Mouse (Mus musculus) CH12.LX (cell line): ENCODE data around the gene Nthl1. TPM values are rescaled to one million over a fixed set of nuclear protein-coding genes. Genes with fewer than 3 reads are reported as not detected.
"Not testable (repeated sequence)": the region's sequence is repeated elsewhere in the genome, so short reads cannot be mapped to it uniquely, and the experiment has no call there.

Experiments
- DNase-seq: peaks from one replicate; pipeline ENCODE4 v3.0.0-alpha.2; 2013; ENCODE audit errors: extremely low read depth
- H3K27ac ChIP-seq: 2 replicates; pipeline ENCODE4 v1.5.1; 2012; ENCODE audit warnings: low read depth, mild to moderate bottlenecking, control low read depth, moderate library complexity; ENCODE audit not compliant: insufficient read depth
- H3K27me3 ChIP-seq: replicated peaks from 2 replicates; pipeline ENCODE3; 2012; ENCODE audit warnings: inconsistent platforms
- H3K36me3 ChIP-seq, 2 experiments: replicated peaks in 1 of 2; 2 replicates each; pipeline versions ENCODE3 to v1.6.1; 2012; ENCODE audit warnings: inconsistent platforms in 1 of 2, low read length in 1 of 2, mild to moderate bottlenecking in 1 of 2, mixed read lengths in 1 of 2, moderate library complexity in 1 of 2; ENCODE audit not compliant: control insufficient read depth in 1 of 2, insufficient read depth in 1 of 2
- H3K4me1 ChIP-seq, 2 experiments: 2 replicates each; pipeline ENCODE4 v1.6.1; 2012; ENCODE audit warnings: inconsistent platforms in 1 of 2, moderate library complexity in 1 of 2; ENCODE audit not compliant: insufficient read depth in 2 of 2, control insufficient read depth in 1 of 2
- H3K4me2 ChIP-seq: 2 replicates; pipeline ENCODE4 v1.6.1; 2012; ENCODE audit warnings: low read depth, mild to moderate bottlenecking, control low read depth; ENCODE audit not compliant: poor library complexity, insufficient read depth, severe bottlenecking
- H3K4me3 ChIP-seq, 3 experiments: fragments of 150-350 bp in 1 of 3; sonication (generic) in 1 of 3; replicated peaks in 1 of 3; 2 replicates each; pipeline versions ENCODE3 to v1.5.1; 2011 to 2012; ENCODE audit warnings: low read depth in 2 of 3, low read length in 2 of 3, mild to moderate bottlenecking in 2 of 3, moderate library complexity in 2 of 3, control low read depth in 1 of 3, improper control_type of control experiment in 1 of 3, inconsistent platforms in 1 of 3, mixed read lengths in 1 of 3; ENCODE audit not compliant: poor library complexity in 1 of 3
- H3K79me2 ChIP-seq: replicated peaks from 2 replicates; pipeline ENCODE4 v1.6.1; 2012; ENCODE audit warnings: mild to moderate bottlenecking, moderate library complexity; ENCODE audit not compliant: control insufficient read depth, poor library complexity, insufficient read depth, severe bottlenecking; ENCODE audit errors: extremely low read depth
- H3K9ac ChIP-seq: 2 replicates; pipeline ENCODE4 v1.6.1; 2012; ENCODE audit warnings: low read depth, mild to moderate bottlenecking, control low read depth, moderate library complexity; ENCODE audit not compliant: insufficient read depth
- H3K9me3 ChIP-seq: replicated peaks from 2 replicates; pipeline ENCODE3; 2012; ENCODE audit warnings: low read length, inconsistent platforms, mixed read lengths
- CTCF ChIP-seq, 2 experiments: IDR thresholded peaks in 1 of 2; conservative IDR thresholded peaks in 1 of 2; 2 replicates each; pipeline ENCODE4 v1.5.1; 2011 to 2012; ENCODE audit warnings: low read depth in 2 of 2, low read length in 2 of 2, improper control_type of control experiment in 1 of 2, inconsistent platforms in 1 of 2, mild to moderate bottlenecking in 1 of 2, moderate library complexity in 1 of 2
- HCFC1 ChIP-seq: IDR thresholded peaks from 2 replicates; pipeline ENCODE4 v1.6.1; 2012; ENCODE audit warnings: low read depth, mild to moderate bottlenecking, inconsistent platforms, low read length, improper control_type of control experiment
- IRF4 ChIP-seq: IDR thresholded peaks from 2 replicates; pipeline ENCODE4 v1.6.1; 2014; ENCODE audit warnings: low read depth, mild to moderate bottlenecking, inconsistent platforms, low read length, improper control_type of control experiment
- JUN ChIP-seq: IDR thresholded peaks from 2 replicates; pipeline ENCODE4 v1.6.1; 2011; ENCODE audit warnings: low read depth, mild to moderate bottlenecking, low read length, improper control_type of control experiment, moderate library complexity; ENCODE audit not compliant: insufficient read depth
- JUND ChIP-seq: conservative IDR thresholded peaks from 2 replicates; pipeline ENCODE4 v1.6.1; 2011; ENCODE audit warnings: low read depth, low read length, improper control_type of control experiment
- KAT2A ChIP-seq: IDR thresholded peaks from 2 replicates; pipeline ENCODE4 v1.6.1; 2012; ENCODE audit warnings: low read length, improper control_type of control experiment, inconsistent platforms; ENCODE audit not compliant: insufficient replicate concordance
- MAFK ChIP-seq: IDR thresholded peaks from 2 replicates; pipeline ENCODE4 v1.6.1; 2011; ENCODE audit warnings: low read length, improper control_type of control experiment; ENCODE audit not compliant: insufficient replicate concordance
- MAX ChIP-seq: IDR thresholded peaks from 2 replicates; pipeline ENCODE4 v1.6.1; 2011; ENCODE audit warnings: low read length, improper control_type of control experiment
- MAZ ChIP-seq: IDR thresholded peaks from 2 replicates; pipeline ENCODE4 v1.6.1; 2012; ENCODE audit warnings: low read depth, mild to moderate bottlenecking, inconsistent platforms, low read length, improper control_type of control experiment, moderate library complexity
- MEF2A ChIP-seq: IDR thresholded peaks from 2 replicates; pipeline ENCODE4 v1.6.1; 2014; ENCODE audit warnings: low read depth, mild to moderate bottlenecking, inconsistent platforms, low read length, improper control_type of control experiment, borderline replicate concordance
- MXI1 ChIP-seq: IDR thresholded peaks from 2 replicates; pipeline ENCODE4 v1.6.1; 2011; ENCODE audit warnings: mild to moderate bottlenecking, low read depth, low read length, improper control_type of control experiment
- MYC ChIP-seq: IDR thresholded peaks from 2 replicates; pipeline ENCODE4 v1.6.1; 2011; ENCODE audit warnings: low read depth, mild to moderate bottlenecking, improper control_type of control experiment, low read length
- NELFE ChIP-seq: IDR thresholded peaks from 2 replicates; pipeline ENCODE4 v1.6.1; 2011; ENCODE audit warnings: low read depth, low read length, improper control_type of control experiment
- POLR2AphosphoS2 ChIP-seq: IDR thresholded peaks from 2 replicates; pipeline ENCODE4 v1.6.1; 2011; ENCODE audit warnings: low read depth, low read length, improper control_type of control experiment
- RAD21 ChIP-seq: IDR thresholded peaks from 2 replicates; pipeline ENCODE4 v1.6.1; 2011; ENCODE audit warnings: low read depth, mild to moderate bottlenecking, low read length, improper control_type of control experiment, moderate library complexity
- SIN3A ChIP-seq: IDR thresholded peaks from 2 replicates; pipeline ENCODE4 v1.6.1; 2012; ENCODE audit warnings: low read length, improper control_type of control experiment, inconsistent platforms
- SMC3 ChIP-seq: IDR thresholded peaks from 2 replicates; pipeline ENCODE4 v1.6.1; 2011; ENCODE audit warnings: low read depth, low read length, improper control_type of control experiment
- TBP ChIP-seq: conservative IDR thresholded peaks from 2 replicates; pipeline ENCODE4 v1.6.1; 2011; ENCODE audit warnings: low read depth, low read length, improper control_type of control experiment
- TCF12 ChIP-seq: IDR thresholded peaks from 2 replicates; pipeline ENCODE4 v1.6.1; 2014; ENCODE audit warnings: low read depth, mild to moderate bottlenecking, inconsistent platforms, low read length, improper control_type of control experiment
- ZC3H11A ChIP-seq: IDR thresholded peaks from 2 replicates; pipeline ENCODE4 v1.6.1; 2012; ENCODE audit warnings: low read depth, mild to moderate bottlenecking, inconsistent platforms, low read length, improper control_type of control experiment
- ZKSCAN1 ChIP-seq: IDR thresholded peaks from 2 replicates; pipeline ENCODE4 v1.6.1; 2012; ENCODE audit warnings: low read depth, inconsistent platforms, low read length, improper control_type of control experiment, borderline replicate concordance
- ZMIZ1 ChIP-seq: IDR thresholded peaks from 2 replicates; pipeline ENCODE4 v1.6.1; 2012; ENCODE audit warnings: low read depth, mild to moderate bottlenecking, inconsistent platforms, low read length, improper control_type of control experiment
- ZNF384 ChIP-seq: IDR thresholded peaks from 2 replicates; pipeline ENCODE4 v1.6.1; 2012; ENCODE audit warnings: low read depth, low read length, improper control_type of control experiment, inconsistent platforms
- dilution Hi-C: fragments of 300-500 bp; cut with MboI; formaldehyde crosslinking; loops from 2 replicates; pipeline ENCODE4 v1.14.3; 2020; ENCODE audit warnings: low sequenced_read_pairs; ENCODE audit not compliant: extremely low pct_unique_long_range_greater_than_20kb, extremely low pct_ligation_motif_present
- in situ Hi-C: fragments of 300-500 bp; cut with MboI; formaldehyde crosslinking; loops from 3 replicates; pipeline ENCODE4 v1.14.3; 2019; ENCODE audit warnings: low sequenced_read_pairs, low pct_ligation_motif_present, low pct_unique_long_range_greater_than_20kb, mixed read lengths
- polyA plus RNA-seq: library from polyadenylated mRNA; unstranded; fragments of >175 nt; gene quantifications from 2 replicates; pipeline ENCODE4 v1.2.1, GENCODE M21; 2012; ENCODE audit warnings: low read depth; ENCODE audit not compliant: insufficient read length
- total RNA-seq, 2 experiments: library from RNA; depleted of rRNA; stranded (reverse); fragments of 300-350 nt in 1 of 2; fragments of >200 nt in 1 of 2; gene quantifications; 2 replicates each; pipeline ENCODE4 v1.2.3; 2012 to 2014

Nthl1 gene
- total and polyA plus RNA-seq, 3 experiments, result 20.1 to 24.0 (median 20.4) TPM

DNA sequence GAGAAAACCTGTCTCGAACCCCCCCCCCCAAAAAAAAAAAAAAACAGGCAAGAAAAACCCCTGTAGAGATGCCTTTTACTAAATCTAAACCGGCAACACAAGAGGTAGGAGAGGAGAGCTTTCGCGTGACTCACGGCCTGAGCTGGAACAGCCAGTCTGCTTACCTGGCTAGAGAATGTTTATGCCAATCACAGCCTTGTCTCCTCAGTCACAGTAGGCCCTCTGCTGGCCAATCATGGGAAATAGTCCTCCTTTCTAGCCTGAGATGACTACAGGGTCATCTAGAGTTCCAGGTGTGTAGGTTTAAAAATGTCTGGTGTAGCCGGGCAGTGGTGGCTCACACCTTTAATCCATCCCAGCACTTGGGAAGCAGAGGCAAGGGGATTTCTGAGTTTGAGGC lies 34.9 kb downstream of the Nthl1 start:
- DNase-seq, result peak; percentile 85
- no peak for TF ChIP-seq JUN
- TF ChIP-seq MAX, result peak; percentile 53; the same call in 1 of the 2 replicates
- peak; percentile 53; the same call in 1 of the 2 replicates for TF ChIP-seq ZNF384
- peak; percentile 57 for TF ChIP-seq IRF4
- TF ChIP-seq CTCF (conservative IDR thresholded peaks at IDR 0.05 in 1 of 2, IDR thresholded peaks at IDR 0.05 in 1 of 2; ENCODE audit: low read depth in 2 of 2, low read length in 2 of 2), result peak; percentile 78 to 93
- peak; percentile 64; the same call in 1 of the 2 replicates for TF ChIP-seq SIN3A
- TF ChIP-seq KAT2A, result no peak
- peak; percentile 42 for TF ChIP-seq ZC3H11A
- peak; percentile 81 for TF ChIP-seq RAD21
- TF ChIP-seq JUND, result 0 out of 2 replicates have a peak, but pooled peaks have one; percentile 27
- TF ChIP-seq MAZ, result no peak
- TF ChIP-seq MAFK, result peak; percentile 36; the same call in 1 of the 2 replicates
- TF ChIP-seq ZKSCAN1, result no peak
- TF ChIP-seq ZMIZ1, result no peak
- peak; percentile 36; the same call in 1 of the 2 replicates for TF ChIP-seq HCFC1
- no peak for TF ChIP-seq MXI1
- 0 out of 2 replicates have a peak, but pooled peaks have one; percentile 16 for TF ChIP-seq TCF12
- TF ChIP-seq MEF2A, result 0 out of 2 replicates have a peak, but pooled peaks have one; percentile 15
- peak; percentile 82 for TF ChIP-seq SMC3
- TF ChIP-seq MYC, result peak; percentile 70; the same call in 1 of the 2 replicates
- no peak for TF ChIP-seq TBP
- Histone ChIP-seq H3K27ac (no peak overlapping the region), H3K36me3 (no peaks in the 10 kb centered on the region), H3K27me3 (no peaks in the 10 kb centered on the region), H3K4me3 (no peak overlapping the region), H3K79me2 (peaks cover 25% of the 10 kb centered on the region), H3K9me3 (no peaks in the 10 kb centered on the region), H3K4me1 (peaks cover 5 to 39% of the 10 kb centered on the region in 2 experiments; a peak in 2 of 4 replicates), H3K4me2 (0 out of 2 replicates have a peak overlapping the region, but pooled peaks have one; percentile 37), H3K9ac (no peak overlapping the region)
- in situ Hi-C loops (no loop called here), dilution Hi-C loops (no loop called here)

DNA sequence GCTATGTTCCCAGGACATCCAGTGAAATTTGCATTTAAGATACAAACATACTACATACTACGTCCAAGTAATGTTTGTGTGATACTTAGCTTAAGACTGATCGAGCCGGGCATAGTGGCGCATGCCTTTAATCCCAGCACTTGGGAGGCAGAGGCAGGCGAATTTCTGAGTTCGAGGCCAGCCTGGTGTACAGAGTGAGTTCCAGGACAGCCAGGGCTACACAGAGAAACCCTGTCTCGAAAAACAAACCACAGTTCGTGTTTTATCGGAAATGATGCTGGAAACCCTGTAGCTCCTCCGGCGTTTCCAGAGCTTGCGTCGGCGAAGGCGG lies 36.7 kb downstream of the Nthl1 start:
- H3K27me3 ChIP-seq, H3K9me3 ChIP-seq, dilution Hi-C loops, in situ Hi-C loops: not testable (repeated sequence)
- TF ChIP-seq NELFE (peak; percentile 93; the same call in 1 of the 2 replicates), SIN3A (peak; percentile 11; the same call in 1 of the 2 replicates), POLR2AphosphoS2 (0 out of 2 replicates have a peak, but pooled peaks have one; percentile 26), MYC (0 out of 2 replicates have a peak, but pooled peaks have one; percentile 64), ZMIZ1 (peak; percentile 65; the same call in 1 of the 2 replicates)
- DNase-seq, result peak; percentile 25
- peaks cover 7 to 13% of the 10 kb centered on the region in 2 experiments for H3K36me3 ChIP-seq
- H3K4me1 ChIP-seq, result peaks cover 5 to 55% of the 10 kb centered on the region in 2 experiments; a peak in 2 of 4 replicates
- H3K4me2 ChIP-seq, result peak overlapping the region; percentile 82
- H3K4me3 ChIP-seq, result peak overlapping the region; percentile 85 to 99 (median 99)
- H3K79me2 ChIP-seq, result peaks cover 42% of the 10 kb centered on the region
- peak overlapping the region; percentile 58 for H3K27ac ChIP-seq
- peak overlapping the region; percentile 82 for H3K9ac ChIP-seq
